Mouse (Mus musculus) brain, embryonic 14.5 days (tissue): Measurements from ENCODE around the gene Nckap5.

ENCODE experiments used
- CTCF ChIP-seq: fragments of 200-500 bp; IDR thresholded peaks from 2 replicates; pipeline ENCODE4 v1.5.1; 2012; ENCODE audit warnings: inconsistent platforms, mild to moderate bottlenecking, moderate library complexity, borderline replicate concordance; ENCODE audit not compliant: insufficient read depth, insufficient read length; ENCODE audit errors: extremely low read depth
- POLR2A ChIP-seq: fragments of 200-500 bp; IDR thresholded peaks from 2 replicates; pipeline ENCODE4 v1.6.1; 2012; ENCODE audit warnings: mild to moderate bottlenecking, inconsistent platforms, borderline replicate concordance; ENCODE audit not compliant: poor library complexity, insufficient read depth, insufficient read length, severe bottlenecking; ENCODE audit errors: extremely low read depth

GRCm38 (mm10) chr1:126617464-126618041 lies 213.0 kb downstream of the Nckap5 start:
- TF ChIP-seq CTCF (no peak), POLR2A (no peak)
